Mouse (Mus musculus) olfactory bulb, adult 2 months (tissue): ENCODE data around the gene Rbm4b.

Source experiments
- CTCF ChIP-seq: fragments of 200-500 bp; IDR thresholded peaks from 2 replicates; pipeline ENCODE4 v1.5.1; 2012; ENCODE audit warnings: low read depth, mild to moderate bottlenecking, low read length, moderate library complexity; ENCODE audit not compliant: insufficient read depth
- POLR2A ChIP-seq: fragments of 200-500 bp; IDR thresholded peaks from 2 replicates; pipeline ENCODE4 v1.6.1; 2012; ENCODE audit warnings: mild to moderate bottlenecking, low read depth, low read length, moderate library complexity; ENCODE audit not compliant: insufficient read depth

DNA sequence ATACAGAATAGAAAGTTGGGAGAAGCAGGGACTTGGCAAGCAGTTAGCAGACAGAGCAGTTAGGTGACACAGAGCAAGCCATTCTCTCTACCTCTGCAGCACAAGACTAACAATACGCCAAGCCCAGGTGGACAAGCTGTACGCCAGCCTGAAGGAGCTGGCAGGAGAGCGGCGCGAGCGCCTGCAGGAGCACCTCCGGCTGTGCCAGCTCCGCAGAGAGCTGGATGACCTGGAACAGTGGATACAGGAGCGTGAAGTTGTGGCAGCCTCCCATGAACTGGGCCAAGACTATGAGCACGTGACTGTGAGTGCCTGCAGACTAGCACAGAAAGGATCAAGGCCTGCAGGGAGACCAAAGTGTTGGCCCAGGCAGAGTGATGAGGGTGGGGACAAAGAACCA lies 10.6 kb upstream of the Rbm4b start:
- TF ChIP-seq CTCF (no peak), POLR2A (no peak)
